Mouse (Mus musculus) limb, embryonic 12.5 days (tissue): Measurements from ENCODE around the gene Sema3g. TPM values are rescaled to one million over a fixed set of nuclear protein-coding genes. Genes with fewer than 3 reads are reported as not detected.

Source experiments
- polyA plus RNA-seq: library from polyadenylated mRNA; unstranded; fragments of >200 nt; fragmentation: Nextera tagmentation; extraction: Ambion mirVana; gene quantifications from 2 replicates; pipeline ENCODE4 v1.2.1, GENCODE M21; 2016

Sema3g gene
- polyA plus RNA-seq, 1 experiment from 2014 or later = 0.58 TPM

Other genes starting within 250 kb of the Sema3g start
- gene Glt8d1, start 216.5 kb upstream of the Sema3g start, polyA plus RNA-seq = 54.7 and 61.5 TPM in 2 replicates
- gene Spcs1, start 216.2 kb upstream of the Sema3g start, polyA plus RNA-seq = 322 and 342 TPM in 2 replicates
- gene Pbrm1, start 198.7 kb upstream of the Sema3g start, polyA plus RNA-seq = 183 and 189 TPM in 2 replicates
- 110 and 117 TPM in 2 replicates for gene Gnl3, start 198.7 kb upstream of the Sema3g start, polyA plus RNA-seq
- gene Smim4, start 88.9 kb upstream of the Sema3g start, polyA plus RNA-seq = 59.6 and 65.7 TPM in 2 replicates
- 485 and 500 TPM in 2 replicates for gene Nt5dc2, start 86.8 kb upstream of the Sema3g start, polyA plus RNA-seq
- 14.9 and 18.0 TPM in 2 replicates for gene Stab1, start 49.2 kb upstream of the Sema3g start, polyA plus RNA-seq
- gene Tnnc1, start 9.5 kb upstream of the Sema3g start, polyA plus RNA-seq = 140 and 161 TPM in 2 replicates
- gene Nisch, start 914 bp upstream of the Sema3g start, polyA plus RNA-seq = 507 and 522 TPM in 2 replicates
- 13.5 and 14.1 TPM in 2 replicates for gene Phf7, start 33.5 kb downstream of the Sema3g start, polyA plus RNA-seq
- gene Bap1, start 33.6 kb downstream of the Sema3g start, polyA plus RNA-seq = 106 and 118 TPM in 2 replicates
- gene Dnah1, start 106.0 kb downstream of the Sema3g start, polyA plus RNA-seq = 7.7 and 9.1 TPM in 2 replicates
- gene Capn7, start 118.8 kb downstream of the Sema3g start, polyA plus RNA-seq = 38.9 and 41.0 TPM in 2 replicates
- 41.9 and 47.4 TPM in 2 replicates for gene Sh3bp5, start 218.2 kb downstream of the Sema3g start, polyA plus RNA-seq